Mouse (Mus musculus): Measurements from ENCODE around the gene Dhrs3. TPM values are rescaled to one million over a fixed set of nuclear protein-coding genes. Genes with fewer than 3 reads are reported as not detected.

The Dhrs3 gene
- 91.5 TPM for polyA plus RNA-seq (2014; fragmentation: Illumina TruSeq; extraction: RNeasy Lipid Tissue Mini Kit (QIAGEN cat#74804); ENCODE audit: low read depth, low replicate concordance)

DNA sequence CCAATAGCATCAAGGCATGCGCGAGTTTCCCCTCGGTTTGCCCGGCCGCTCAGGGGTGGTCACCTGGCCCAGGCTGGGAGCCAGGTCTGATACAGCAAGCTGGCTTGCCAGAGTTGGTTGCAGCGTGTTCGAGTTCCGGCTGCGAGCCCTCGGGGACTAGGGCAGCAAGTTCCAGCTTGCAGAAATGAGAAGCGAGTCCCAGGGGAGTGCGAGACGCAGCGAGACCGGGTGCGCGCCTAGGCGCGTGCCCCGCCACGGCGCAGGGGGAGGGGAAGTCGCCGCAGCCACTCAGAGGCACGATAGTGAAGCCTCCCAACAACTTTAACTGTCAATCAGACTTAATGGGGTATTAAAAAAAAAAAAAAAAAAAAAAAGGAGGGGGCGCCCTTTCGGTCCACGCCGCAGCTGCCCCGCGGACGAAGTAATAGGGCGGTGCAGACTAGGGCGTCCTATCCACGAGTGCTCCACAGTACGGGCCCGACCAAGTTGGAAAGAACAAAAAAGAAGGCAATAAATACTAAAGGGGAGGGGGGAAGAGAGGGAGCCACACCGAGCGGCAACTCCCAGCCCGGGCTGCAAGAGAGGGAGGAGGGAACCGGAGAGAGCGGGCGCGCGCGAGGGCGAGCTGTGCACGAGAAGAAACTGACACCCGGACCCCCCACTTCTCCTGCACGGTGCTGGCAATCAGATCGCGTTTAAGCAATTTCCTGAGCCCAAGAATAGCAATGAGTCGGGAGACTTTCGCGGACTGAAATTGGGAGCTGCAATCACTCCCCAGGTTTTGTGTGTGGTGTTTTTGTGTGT, at the start of gene Dhrs3:
Gene Dhrs3, plus strand, starts transcription at position 695 of the 804 bp plus-strand sequence.

Other genes with a start within 250 kb of the Dhrs3 start
- gene Gm436, start 206.5 kb upstream of the Dhrs3 start, polyA plus RNA-seq (2014; fragmentation: Illumina TruSeq; extraction: RNeasy Lipid Tissue Mini Kit (QIAGEN cat#74804); ENCODE audit: low read depth, low replicate concordance): not detected
- not detected for gene Gm13178, start 171.4 kb upstream of the Dhrs3 start, polyA plus RNA-seq (2014; fragmentation: Illumina TruSeq; extraction: RNeasy Lipid Tissue Mini Kit (QIAGEN cat#74804); ENCODE audit: low read depth, low replicate concordance)
- not detected for gene Gm438, start 106.2 kb upstream of the Dhrs3 start, polyA plus RNA-seq (2014; fragmentation: Illumina TruSeq; extraction: RNeasy Lipid Tissue Mini Kit (QIAGEN cat#74804); ENCODE audit: low read depth, low replicate concordance)